Mouse (Mus musculus) kidney, postnatal 14 days (tissue): ENCODE data around the gene Maml3.

Experiments
- DNase-seq: peaks from one replicate; pipeline ENCODE4 v3.0.0; 2022; ENCODE audit warnings: mixed read lengths

Gene Maml3

DNA sequence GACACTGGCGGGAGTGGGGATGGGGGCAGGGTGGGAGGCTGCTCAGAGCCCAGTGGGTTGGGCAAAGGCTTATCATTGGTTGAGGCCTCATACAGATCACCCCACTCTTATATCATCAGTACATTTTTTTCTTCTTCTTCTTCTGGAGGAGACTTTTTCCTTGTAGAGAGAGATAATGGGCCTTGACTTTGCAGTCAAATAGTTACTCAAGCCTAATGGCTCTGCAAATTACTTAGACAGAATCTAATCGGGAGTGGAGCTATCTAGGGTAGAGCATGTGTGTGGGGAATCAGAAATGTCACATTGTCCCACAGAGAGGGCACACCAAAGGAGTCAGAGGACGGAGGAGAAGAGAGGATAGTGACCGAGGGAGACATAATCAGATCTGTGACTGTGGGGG is 290.8 kb downstream of the Maml3 start:
- DNase-seq = no peak

DNA sequence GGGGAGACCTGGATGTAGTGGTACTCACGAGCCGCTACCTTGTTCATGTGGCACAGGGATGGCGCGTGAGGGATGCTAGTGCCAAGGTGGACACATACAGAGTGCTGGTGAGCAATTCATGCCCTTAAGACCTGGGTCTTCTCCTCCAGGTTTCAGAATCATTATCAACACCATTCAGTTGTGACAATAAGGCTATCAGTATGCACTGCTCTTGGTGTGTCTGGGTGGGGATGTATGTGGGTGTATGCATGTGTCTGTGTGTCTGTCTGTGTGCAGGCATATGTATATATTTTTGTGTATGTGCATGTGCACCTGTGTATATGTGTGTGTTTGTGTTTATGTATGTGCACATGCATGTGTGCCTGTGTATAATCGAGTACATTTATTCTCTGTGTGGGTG is 291.7 kb downstream of the Maml3 start:
- no peak for DNase-seq

GRCm38 (mm10) chr3:51810731-51811130 is 294.1 kb downstream of the Maml3 start:
- DNase-seq = no peak

GRCm38 (mm10) chr3:51809822-51810221 is 295.1 kb downstream of the Maml3 start:
- DNase-seq = no peak

DNA sequence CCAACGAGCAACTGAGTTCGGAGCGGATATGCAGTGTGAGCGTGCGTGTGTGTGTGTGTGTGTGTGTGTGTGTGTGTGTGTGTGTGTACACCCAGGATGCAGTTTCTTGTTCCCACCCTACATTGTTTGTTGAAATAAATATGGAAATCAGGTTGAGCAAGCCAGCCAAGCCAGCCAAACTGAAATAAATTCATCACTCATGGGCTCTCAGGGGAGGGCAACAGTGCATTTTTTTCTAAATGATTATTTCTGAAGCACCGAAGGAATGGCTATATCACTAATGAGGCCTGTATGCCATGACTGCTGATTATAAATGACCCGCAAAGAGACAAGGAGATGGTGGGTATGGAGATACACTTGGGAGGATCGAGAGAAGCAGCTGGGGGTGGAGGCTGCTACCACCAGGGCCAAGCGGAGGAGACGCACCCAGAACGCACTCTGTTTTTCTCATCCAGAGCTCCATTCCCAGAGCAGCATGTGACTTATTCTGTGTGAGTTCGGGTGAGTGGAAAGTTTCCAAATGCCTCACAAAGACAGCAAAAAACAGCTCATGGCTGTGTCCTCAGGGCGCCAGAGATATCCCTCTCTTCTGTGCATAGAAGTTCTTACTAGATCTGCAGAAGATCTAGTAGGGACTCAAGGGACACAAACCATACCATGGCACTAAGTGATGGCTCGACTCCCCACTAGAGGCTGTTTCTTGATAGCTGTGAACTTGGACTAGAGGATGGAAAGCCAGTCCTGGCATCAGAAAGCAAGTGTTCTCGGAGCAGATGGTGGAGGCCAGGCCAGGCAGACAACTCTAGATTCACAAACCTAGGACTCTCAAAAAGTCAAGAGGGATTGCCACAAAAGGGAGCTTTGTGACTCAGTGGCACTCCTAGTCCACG is 296.6 kb downstream of the Maml3 start:
- DNase-seq = no peak

DNA sequence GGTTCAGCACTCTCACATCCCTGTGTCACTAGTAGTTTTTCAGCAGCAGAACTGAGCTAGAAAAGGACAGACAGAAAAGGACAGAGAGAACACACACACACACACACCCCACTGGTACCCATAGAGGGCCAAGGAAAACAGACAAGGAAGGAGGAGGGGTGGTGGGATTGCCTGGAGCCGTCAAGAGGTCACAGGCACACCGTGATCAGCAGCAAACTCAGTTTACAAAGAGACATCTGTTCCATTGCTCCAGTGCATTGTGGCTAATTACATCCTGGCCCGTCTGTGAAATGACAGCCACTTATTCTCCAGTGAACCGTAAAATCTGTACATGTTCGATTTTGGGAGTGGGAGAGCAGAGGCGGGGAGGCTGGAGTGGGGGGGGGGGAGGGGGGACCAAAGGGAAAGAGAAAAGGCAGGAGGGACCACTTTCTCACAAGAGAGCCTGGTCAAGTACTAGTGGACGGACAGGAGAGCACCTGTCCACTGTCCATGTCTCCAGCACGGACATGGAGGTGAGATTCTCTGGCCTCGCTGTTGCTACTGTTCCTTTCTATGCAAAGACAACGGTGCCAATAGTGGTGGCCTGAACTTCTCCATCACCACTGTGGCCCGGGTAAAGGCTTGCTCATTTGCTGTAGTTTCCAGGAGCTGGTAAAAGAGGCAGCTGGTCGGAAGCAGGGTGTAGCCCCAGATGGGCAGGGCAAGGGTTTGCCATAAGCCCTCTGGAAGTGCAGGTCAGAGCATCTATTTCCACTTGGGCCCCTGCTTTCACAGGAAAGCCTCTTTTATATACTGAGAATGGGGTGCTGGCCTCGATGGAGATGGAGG is 299.2 kb downstream of the Maml3 start:
- no peak for DNase-seq

DNA sequence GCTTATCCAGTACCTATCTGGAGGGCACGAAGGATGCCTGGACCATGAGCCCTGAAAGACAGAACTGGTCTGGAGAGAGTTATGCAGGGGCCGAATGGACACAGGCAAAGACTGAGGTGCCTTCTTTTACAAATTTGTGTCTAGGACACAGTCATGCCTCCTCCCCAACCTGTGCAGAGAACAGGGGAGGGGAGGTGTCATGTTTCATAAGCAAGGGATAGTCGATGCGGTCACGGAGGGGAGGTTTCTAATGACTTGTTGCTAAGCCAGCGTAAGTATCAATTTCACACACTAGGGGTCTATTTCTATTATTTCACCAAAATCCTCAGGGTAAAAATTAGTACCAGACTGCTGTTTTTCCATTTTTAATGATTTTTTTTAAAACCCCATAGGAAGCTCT is 301.0 kb downstream of the Maml3 start:
- no peak for DNase-seq

GRCm38 (mm10) chr3:51799650-51800049 is 305.2 kb downstream of the Maml3 start:
- DNase-seq = no peak

DNA sequence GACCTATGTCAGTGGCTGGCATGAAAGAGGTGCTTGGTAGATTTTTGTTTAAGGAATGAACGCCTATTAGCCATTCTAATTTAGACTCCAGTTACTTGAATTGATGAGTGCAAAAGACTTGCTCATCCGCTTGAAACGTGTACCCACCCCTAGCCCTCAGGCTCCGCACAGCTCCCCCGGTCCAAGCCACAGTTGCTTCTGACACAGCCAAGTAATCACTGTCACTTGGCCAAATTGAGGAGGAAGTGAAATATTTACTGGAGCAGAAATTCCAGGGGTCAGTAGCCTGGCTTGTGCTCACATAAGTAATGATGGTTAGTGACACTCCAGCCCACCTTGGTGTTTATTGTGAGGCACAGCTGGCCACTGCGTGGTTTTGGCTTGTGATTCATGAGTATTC is 308.0 kb downstream of the Maml3 start:
- DNase-seq = peak; percentile 49

- DNase-seq = peak; percentile 74
These were observed 308.6 kb downstream of the Maml3 start for GRCm38 (mm10) chr3:51796219-51796828.

- DNase-seq = no peak
These were observed 313.3 kb downstream of the Maml3 start for GRCm38 (mm10) chr3:51791542-51791941.

- DNase-seq = no peak
These were observed 315.4 kb downstream of the Maml3 start for GRCm38 (mm10) chr3:51789389-51789904.

GRCm38 (mm10) chr3:51788591-51789339 is 316.1 kb downstream of the Maml3 start:
- DNase-seq = peak; percentile 69

GRCm38 (mm10) chr3:51787945-51788344 is 316.9 kb downstream of the Maml3 start:
- DNase-seq = no peak

DNA sequence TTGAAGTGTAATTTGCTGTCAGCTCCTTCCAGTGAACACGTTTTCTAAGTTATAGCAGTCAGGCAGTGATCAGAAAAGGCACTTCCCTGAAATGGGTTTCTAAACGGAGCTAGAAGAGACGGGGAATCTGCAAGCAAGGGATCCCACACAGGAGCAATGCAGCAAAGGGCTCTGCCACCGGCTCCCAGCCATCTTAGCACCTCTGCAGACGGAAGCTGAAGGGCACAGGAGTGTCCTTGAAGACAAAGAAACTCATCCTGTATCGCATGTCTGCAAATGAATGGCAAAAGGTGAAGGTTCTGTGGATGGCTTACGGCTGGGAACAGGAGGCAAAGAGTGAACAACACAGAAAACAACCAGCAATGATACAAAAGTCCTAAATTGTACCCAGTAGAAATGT is 319.1 kb downstream of the Maml3 start:
- no peak for DNase-seq

GRCm38 (mm10) chr3:51782191-51782590 is 322.7 kb downstream of the Maml3 start:
- DNase-seq = no peak

- DNase-seq = peak; percentile 54
These were observed 325.9 kb downstream of the Maml3 start for GRCm38 (mm10) chr3:51778738-51779592.

GRCm38 (mm10) chr3:51778179-51778578 is 326.7 kb downstream of the Maml3 start:
- DNase-seq = no peak

- no peak for DNase-seq
These were observed 328.8 kb downstream of the Maml3 start for GRCm38 (mm10) chr3:51776018-51776611.

DNA sequence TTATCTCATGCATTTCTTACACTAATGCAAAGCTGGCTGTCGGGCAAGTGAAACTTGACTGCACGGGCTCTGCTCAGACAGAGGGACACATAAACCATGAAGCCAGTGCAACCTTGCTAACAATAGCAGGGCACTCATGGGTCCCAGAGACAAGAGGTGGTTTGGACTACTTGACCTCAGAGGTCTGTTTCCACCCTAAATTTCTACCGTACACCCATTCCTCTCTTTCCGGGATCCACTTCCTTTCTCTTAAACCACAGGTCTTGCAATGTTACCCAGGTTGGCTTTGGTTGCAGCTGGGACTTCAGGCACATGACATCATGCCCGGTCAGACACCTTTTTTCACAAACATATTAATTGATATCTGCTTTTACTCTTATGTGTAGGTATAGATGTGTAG is 331.3 kb downstream of the Maml3 start:
- DNase-seq = no peak
